Mouse (Mus musculus): ENCODE measurements at regions not wholly inside any gene's neighbourhood (a gene's known extent, or its start where the extent isn't known, plus 50 kb on each side); places are given as distances from the start of the nearest gene placed in this dataset. TPM values are rescaled to one million over a fixed set of nuclear protein-coding genes. Genes with fewer than 3 reads are reported as not detected.

- DNase-seq (ENCODE audit: low spot score in 2 of 2) = no peak
These were observed 53.1 kb upstream of the Ankrd50 start for GRCm38 (mm10) chr3:38537770-38538169.

Small RNA genes lying in the stretch of these regions (microRNA-seq; reads per million reads assigned to microRNA genes)
- gene Gm24462 = not detected
